Mouse (Mus musculus) E14TG2a.4 (cell line): ENCODE results near the gene Glyatl3.

Experiments used
- CTCF ChIP-seq: conservative IDR thresholded peaks from 2 replicates; pipeline ENCODE4 v1.5.1; 2014; ENCODE audit warnings: low read length
- NANOG ChIP-seq: IDR thresholded peaks from 2 replicates; pipeline ENCODE4 v1.6.1; 2014; ENCODE audit warnings: borderline replicate concordance, low read length, mixed read lengths
- POU5F1 ChIP-seq: IDR thresholded peaks from 2 replicates; pipeline ENCODE4 v1.6.1; 2014; ENCODE audit warnings: low read length, borderline replicate concordance

DNA sequence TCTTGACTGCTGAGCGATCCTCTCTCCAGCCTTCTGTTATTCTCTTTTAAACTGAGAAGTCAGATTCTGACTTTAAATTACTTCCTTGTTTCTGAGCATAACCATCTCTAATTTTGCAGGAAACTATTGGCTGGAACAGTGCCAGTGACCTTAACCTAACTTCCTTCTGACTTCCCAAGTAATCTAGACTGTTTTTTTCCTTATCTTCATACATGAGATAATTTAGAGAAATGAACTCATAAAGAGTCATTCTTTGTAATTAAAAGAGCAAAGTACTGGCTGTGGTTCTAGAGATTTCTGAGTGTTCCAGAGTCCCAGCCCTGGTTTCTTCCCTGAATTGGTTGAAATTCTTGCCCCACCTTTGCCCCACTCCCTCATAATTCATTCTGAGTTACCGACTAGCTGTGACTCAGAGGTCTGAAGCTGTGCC, 40.6 kb downstream of the Glyatl3 start:
- no peak for TF ChIP-seq CTCF
- TF ChIP-seq NANOG = no peak
- no peak for TF ChIP-seq POU5F1
